Mouse (Mus musculus): ENCODE measurements around the gene Hexim2. TPM values are rescaled to one million over a fixed set of nuclear protein-coding genes. Genes with fewer than 3 reads are reported as not detected.

Hexim2 gene
- 3.9 and 5.6 TPM in 2 replicates for total RNA-seq (2021)
- long read RNA-seq, experiment 1, partial matches to known transcripts, result 0 of 13 reads
- long read RNA-seq, experiment 1, other reads (novel, unspliced or antisense), result 6 of 13 reads
- long read RNA-seq, experiment 2, partial matches to known transcripts, result 0 of 9 reads
- long read RNA-seq, experiment 2, other reads (novel, unspliced or antisense), result 3 of 9 reads

DNA sequence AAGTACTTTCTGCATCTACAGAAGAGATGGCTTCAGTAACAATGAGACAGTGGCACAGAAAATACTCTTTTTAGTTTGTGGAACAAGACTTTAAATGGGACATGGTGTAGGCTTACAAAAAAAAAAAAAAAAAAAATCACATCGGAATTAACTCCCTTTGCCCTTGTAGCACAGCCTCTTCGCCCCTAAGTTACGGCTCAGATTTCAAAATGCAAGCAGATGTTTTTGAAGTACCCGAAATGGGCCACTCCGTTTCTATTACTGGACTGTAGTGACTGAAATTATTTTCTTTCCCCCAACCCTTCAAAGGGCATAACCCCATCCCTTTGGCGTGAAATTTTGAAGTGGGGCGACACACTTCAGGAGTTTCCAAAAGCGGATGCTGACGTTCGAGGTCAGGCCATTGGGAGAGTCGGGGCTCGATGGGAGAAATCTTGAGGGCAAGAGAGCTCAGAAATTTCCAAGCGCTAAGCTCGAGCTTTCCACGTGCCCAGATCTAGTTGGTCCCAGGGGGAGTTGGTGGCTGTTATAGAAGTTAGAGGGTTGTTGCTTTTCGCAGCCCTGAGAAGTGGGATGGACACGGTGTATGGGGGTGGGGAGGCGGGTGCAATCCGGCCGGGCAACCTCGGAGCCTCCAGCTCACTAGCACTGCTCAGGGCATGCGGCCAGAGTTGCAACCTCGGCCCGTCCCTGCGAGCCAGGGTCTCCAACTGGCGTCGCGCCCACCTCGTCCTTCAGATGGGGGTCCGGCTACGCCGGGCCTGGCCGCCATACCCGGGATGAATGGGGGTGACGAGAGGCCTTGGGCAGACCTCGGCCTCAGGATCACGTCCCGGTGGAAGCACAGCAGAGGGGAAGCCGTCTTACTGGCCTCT, at the start of gene Hexim2:
Gene Hexim2, plus strand, starts transcription at position 729 of the 875 bp plus-strand sequence.
- peak; percentile 79 for DNase-seq

DNA sequence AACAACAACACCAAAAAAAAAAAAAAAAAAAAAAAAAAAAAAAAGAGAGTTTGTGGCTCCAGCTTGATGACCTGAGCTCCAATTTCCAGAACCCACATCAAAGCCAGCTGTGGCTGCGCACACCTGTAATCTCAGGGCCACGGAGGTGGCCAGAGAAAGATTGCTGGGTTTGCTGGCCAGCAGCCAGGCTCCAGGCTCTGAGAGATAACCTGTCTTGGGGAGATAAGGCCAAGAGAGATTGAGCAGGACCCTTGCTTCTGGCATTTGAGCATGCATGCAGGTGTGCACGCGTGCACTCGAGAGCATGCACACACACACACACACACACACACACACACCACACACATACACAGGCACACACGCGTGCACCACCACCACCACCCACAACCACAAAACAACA, 38.9 kb upstream of the Hexim2 start:
- no peak for DNase-seq

DNA sequence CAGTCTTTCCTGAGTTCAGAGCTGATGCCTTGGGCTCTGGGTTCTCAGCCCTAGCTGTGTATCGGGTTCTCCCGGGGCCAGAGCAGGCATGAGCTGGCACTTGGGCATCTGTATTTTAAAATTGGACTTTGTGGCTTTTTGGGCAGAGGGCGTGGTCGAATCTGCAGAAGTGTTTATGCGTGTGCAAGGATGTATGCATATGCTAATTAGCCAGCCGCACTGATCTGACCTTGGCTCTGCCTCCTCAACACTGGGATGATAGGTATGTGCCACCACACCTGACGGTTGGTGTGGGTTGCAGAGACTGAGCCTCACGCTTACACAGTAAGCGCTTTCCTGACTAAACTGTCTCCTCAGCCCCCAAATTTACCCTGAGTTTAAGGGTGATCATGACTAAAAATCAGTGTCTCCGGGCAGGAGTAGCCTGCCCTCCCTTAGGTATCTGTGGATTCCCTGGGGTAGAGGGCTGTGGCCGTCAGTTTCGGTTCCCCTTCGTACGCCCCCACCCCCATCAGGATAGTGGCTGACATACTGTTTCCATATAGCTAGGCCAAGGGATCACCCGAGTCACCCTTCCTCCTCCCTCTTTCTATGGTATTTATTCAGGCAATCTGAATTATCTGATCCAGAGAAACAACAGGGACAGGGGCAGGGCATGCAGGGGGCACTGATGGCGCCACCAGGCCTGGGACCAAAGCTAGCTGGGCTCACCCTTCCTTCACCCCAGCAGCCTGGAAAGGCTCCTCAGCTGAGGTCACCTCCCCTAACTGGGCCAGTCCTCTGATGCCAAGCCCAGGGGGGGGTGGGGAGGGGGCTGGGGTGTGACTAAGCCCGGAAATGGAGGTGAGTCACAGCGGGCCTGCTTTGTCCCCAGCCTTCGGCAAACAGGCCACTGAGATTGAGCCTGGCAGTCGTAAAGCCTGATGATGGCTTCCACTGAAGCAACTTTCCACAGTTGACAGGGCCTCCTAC, 38.1 kb upstream of the Hexim2 start:
- peak; percentile 85 for DNase-seq

DNA sequence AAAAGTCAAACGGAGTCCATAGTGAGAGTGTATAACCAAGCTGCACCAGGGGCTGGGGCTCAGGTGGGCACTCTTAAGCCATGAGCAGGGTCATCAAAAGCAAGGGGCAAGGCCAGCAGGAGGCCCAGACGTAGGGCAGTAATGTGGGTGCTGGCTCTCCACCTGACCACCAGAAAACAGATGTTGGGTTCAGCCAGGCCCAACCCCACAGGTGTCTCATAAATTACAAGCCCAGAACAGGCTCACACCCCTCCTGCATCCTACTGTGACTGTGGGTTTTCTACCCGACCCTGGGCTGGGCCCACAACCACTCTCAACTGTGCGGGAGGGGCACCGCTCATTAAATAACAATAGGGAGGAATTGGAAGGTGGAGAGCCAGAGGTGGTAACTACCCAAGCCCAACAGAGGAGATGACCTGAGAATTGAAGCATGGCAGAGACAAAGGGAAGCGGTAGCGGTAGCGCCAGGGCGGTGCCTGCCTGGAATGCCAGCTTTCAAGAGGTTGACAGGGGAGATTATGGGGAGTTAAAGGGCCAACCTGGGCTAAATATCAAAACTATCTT, 37.0 kb upstream of the Hexim2 start:
- no peak for DNase-seq

DNA sequence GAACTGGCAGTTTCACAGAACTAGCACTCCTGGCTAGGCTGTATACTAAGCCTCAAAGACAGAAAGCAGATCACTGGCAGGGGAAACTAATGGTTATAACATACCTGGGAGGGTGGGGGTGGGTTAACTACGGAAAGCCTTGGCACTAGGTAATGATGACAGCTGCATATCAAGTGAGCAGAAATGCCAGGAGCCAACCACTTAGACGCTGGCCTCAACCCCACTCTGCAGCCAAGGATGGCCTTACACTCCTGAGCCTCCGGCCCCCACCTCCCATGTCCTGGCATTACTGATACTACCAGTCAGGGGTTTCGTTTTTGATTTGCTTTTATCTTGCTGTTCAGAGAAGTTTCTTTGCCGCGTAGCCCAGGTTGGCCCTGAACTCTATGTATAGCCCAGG, 36.4 kb upstream of the Hexim2 start:
- DNase-seq, result no peak

DNA sequence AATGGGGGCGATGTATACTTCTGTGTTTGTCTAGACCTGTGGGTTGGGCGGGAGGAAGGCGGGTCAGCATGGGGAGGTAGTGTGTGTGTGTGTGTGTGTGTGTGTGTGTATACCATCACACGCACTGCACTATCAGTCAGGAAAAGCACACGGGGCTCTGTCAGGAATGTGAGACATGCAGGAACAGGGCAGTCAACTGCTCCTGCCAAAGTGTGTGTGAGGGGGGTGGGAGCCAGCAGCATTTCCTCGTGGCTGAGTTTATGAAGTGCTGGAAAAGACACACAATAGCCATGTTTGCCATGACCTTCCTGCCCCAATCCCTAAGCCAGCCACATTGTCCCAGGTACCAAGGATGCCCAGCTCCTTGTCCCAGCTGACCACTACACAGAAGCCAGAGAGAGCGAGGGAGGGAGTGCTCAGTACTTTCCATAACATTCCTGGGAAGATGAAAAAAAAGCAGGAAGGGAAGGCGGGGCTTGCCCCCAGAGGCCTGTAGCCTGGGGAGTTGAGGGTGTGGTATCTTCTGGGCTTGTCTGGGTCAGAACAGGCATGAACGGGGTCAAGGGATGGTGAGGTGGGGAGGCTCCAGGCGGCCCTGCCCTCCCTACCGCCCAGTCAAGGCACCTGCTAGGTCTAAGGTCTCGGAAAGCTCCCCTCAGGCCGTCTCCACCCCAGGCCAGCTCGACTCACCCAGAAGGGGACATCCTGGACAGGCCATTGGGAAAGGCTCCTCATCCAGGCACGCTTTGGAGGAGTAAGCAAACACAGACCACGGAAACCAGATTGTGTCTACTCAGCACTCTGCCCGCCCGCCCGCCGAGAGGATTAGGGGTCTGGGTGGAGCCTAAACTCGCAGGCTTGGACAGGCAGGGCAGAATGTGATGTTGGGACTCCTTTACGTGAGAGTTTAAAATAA, 35.0 kb upstream of the Hexim2 start:
- DNase-seq, result no peak

DNA sequence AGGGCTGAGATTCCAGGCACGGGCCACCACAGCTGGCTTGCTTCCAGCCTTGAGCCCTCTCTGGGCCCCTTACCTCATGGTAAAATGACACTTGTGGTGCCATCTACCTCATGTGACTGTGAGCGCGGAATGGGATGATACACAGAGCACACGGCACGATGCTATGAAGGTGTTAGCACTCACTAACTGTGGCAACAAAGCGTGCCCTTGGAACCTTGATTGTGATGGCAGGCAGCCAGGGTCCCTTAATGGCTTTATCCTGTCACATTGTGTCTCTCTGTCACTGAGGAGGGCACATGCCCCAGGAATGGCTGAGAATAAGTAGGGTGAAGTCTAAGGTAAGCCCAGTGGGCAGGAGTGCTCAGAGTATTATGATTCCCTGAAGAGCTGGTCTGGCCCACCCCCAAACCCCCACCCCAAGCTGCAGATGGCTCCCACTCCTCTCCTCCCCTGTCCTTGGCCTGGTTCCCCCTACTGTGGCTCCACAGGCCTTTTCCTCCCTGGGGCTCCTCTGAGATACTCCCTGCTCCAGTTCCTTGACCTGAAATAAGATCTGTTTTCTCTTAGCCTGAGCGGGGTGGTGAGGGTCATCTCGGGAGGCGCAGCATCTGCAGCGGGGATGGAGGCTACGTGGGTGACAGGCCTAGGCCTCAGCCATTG, 33.6 kb upstream of the Hexim2 start:
- DNase-seq, result no peak

DNA sequence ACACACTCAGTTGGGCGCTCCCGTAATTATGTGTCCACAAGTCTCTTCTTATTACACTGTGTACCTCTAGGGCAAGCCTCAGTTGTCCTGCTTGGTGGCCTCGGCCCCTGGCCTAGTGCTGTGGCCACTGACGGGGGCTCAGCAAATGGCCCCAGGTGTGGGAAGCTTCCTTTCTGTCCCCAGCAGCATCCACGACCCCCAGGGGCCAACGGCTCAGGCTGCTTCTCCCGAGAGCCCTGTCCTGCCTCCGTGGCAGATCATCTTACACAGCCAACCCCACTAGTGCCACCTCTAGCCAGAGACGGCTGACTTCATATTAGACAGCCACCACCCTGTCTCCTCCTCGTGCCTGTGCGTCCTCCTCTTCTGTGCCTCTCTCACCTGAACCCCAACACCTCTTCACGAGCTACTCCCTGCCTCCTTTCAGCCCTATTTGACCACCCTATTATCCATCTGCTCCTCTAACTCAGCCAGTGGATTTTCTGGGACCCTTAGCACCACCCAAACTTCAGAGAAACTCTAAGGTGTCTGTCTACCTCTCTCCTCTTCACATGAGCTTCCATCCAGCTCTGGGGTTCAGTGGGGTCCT, 32.8 kb upstream of the Hexim2 start:
- no peak for DNase-seq

DNA sequence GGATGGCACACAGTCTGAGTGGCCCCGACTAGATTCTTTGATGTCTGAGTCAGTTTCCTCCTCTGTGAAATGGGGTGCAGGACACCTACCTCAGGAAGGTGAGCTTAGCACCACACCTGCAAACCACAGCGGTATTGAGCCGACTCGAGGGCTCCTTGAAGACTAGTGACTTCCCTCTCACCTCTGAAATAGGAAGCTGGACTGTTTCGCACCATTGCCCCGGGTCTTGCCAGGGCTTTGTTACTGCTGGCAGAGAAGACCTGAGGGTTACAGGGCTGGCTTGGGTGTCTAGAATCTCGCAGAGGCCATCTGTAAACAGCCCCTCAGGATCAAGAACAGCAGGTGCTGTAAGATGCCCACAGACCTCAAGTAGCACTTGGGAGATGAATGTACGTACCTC, 31.9 kb upstream of the Hexim2 start:
- peak; percentile 15 for DNase-seq

DNA sequence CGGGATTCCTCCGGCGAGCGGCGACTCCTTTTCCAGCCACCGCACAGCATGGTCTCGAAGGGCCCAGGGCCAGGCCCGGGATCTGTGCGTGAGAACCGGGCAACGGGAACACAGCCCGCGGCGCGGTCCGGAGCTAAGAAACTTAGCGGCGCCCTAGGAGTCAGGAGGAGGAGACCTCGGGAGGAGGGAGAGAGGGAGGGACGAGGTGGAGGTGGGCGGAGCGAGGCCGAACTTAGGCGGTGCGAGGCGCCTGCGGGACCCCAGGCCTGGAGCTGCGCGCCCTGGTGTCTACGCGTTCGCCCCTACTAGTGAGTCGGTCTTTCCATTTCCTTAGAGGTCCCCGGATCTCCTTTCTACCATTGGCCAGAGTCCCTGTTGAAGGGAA, 30.8 kb upstream of the Hexim2 start, which contains the start of the genes Plcd3 and Acbd4:
Gene Plcd3, minus strand, starts transcription at position 178 of the 385 bp plus-strand sequence.
Gene Acbd4, plus strand, starts transcription at position 202 of the 385 bp plus-strand sequence.
- DNase-seq, result peak; percentile 88

DNA sequence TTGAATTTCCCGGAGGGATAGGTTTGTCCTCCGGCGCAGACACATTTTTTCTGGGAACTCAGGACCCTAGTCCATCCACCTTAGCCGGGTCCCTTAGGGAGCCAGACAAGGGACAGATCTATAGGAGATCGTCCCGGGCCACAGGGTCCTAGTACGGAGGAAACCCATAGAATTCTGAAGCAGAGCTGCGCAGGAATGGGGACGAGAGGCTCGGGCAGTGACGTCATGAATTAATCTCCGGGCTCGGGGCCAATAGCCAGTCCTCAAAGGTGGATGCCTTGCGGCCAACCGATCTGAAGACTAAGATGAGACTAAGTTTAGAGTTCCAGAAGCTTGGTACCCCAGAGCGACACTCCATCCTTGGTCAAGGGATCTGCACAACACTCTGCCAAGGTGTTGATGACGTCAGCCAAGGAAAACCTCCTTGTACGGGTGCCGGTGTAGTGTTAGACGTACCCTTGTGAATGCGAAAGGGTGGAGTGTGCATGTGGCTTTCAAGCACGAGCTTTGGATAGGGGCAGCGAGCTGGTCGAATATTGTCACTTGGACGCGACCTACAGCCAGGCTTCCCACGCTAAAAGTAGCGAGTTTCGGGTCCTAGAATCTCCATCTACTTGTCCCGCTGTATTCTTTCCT, 30.2 kb upstream of the Hexim2 start:
- peak; percentile 76 for DNase-seq

DNA sequence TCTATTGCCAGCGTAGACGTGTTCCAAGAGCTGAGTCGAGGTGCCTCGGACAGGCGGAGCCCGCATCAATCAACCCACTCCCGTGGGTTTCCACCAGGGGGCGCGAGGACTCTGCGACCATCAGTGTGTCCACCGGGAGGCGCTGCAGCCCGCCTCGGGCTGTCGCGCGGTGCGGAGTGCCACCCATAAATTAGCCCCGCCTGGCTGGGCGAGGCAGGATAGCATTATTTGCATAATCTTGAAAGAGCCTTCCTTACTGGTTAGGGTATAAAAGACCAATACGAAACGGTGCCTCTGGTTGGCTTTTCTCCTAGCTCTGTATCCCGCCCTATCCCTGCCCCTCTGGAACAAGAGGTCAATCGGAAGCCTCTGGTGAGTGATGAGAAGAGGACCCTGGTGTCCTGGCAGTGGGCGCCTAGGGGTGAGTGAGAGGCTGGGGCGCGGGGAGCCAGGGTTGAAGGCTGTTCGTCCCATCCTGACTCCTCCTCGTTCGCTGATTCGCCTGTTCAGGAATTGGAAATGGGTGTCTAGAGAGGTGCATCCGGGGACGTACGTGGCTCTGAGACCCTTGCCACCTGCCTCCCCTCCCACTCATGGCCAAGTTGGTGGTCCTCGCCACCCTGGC, 29.4 kb upstream of the Hexim2 start:
- DNase-seq, result peak; percentile 99

DNA sequence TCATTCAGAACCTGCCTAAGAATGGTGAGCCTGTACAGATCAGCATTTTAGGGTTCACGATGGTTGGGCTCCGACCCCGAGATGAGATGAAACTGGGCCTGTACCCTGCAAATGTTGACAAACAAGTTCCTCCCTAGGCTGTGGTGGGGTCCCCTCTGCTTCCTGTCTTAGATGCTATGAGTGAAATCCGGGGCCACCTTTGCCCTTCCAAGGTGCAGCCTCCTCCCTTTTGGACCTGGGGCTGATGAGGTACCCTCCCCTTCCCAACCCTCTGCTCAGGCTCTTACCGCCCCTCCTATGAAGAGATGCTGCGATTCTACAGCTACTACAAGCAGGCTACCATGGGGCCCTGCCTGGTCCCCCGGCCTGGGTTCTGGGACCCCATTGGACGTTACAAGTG, 28.6 kb upstream of the Hexim2 start:
- DNase-seq, result no peak

DNA sequence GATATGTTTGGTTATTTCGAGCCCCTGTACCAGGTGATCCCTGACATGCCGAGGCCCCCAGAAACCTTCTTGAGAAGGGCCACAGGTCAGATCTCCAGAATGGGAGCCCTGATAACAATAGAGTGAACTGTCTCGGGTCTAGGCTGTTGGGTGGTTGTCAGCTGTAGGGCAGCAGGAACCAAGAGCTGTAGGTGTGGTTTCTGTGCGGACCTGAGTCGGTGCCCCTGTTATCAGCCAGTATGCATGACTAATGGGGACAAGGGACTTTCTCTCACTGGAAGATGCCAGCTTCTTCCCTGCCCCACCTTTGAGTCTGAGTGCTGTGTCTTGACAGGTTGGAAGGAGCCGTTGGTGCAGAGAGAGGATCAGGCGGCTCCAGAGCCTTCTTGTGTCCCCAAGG, 27.8 kb upstream of the Hexim2 start:
- no peak for DNase-seq

DNA sequence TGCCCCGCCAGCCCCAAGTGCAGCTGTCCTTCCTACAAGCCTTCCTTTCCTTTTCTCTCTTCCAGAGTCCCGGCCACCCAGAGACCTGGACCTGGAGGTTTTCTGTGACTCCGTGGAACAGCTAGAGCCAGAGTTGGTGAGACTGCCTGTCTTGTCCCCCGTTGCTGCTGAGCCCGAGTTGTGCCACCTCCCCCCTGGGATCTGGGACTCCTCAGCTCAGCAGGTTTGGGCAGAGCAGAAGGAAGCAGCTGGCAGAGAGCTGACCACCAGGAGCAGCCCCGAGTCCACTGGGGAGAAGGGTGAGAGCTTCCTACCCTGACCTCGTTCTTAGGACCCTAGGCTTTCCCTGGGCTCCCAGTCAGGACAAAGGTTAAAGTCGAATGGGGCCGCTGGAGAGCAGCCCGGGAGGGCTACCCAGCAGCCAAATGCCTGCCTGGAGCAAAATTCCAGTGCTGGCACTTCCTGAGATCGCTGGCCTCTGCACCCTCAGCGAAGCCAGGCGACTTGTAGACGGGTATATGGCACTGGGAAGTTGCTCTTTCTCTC, 27.0 kb upstream of the Hexim2 start:
- peak; percentile 39 for DNase-seq

DNA sequence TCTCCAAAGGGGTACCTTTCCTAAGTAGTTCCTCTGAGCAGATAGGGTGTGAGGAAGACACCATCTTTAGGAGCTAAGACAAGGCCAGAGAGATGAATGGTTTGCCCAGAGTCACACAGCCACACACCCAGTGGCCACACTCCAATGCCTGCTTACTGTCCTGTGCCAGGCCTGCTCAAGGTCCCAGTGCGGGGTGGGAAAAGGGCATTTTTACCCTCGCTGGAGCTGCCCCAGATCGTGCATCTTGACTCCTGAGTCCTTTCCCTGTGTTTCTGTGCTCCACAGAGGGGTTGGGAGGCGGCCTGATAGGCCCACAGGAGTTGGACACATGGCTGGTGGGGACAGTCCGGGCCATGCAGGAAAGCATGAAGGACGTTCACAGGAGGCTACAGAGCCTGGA, 26.4 kb upstream of the Hexim2 start:
- peak; percentile 55 for DNase-seq

DNA sequence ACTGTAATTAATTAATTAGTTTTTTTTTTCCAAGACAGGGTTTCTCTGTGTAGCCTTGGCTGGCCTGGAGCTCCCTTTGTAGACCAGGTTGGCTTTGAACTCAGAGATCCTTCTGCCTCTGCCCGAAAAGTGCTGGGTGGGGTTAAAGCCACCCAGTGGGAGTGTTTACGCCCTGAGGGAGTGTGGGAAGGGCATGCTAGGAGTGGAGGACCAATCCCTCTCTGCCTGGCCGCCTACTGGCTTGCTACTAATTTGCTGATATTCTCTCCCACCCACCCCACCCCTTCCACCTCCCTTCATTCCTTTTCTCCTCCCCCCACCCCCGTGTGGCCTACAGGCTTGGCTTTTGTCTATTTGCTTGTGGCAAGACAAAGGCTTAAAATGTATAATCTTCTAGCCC, 25.8 kb upstream of the Hexim2 start:
- DNase-seq, result peak; percentile 31

DNA sequence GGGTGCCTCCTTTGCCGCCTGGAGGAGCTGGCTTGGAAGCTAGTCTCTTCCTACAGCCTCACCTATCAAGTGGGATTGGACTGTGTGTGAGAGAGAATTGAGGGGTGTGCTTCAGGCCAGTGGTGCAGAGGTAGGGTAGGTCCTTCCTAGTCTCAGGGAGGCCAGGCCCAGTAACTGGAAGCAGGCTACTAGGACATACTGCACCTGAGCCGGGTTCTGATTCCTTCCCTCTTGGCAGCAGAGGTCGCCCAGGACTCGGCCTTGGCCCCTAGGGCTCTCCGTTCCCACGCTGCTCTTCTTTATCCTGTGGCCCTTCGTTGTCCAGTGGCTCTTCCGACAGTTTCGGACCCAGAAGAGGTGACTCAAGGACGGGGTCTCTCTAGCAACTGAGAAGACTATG, 20.9 kb upstream of the Hexim2 start:
- peak; percentile 21 for DNase-seq
